Mouse (Mus musculus) ovary, postnatal 14 days (tissue): ENCODE data around the gene Myo1e.
A peak's percentile ranks its signal among the peaks of the same experiment; 100 is the strongest.

Source experiments
- DNase-seq: peaks from one replicate; pipeline ENCODE4 v3.0.0; 2022; ENCODE audit warnings: low spot score

Myo1e gene

DNA sequence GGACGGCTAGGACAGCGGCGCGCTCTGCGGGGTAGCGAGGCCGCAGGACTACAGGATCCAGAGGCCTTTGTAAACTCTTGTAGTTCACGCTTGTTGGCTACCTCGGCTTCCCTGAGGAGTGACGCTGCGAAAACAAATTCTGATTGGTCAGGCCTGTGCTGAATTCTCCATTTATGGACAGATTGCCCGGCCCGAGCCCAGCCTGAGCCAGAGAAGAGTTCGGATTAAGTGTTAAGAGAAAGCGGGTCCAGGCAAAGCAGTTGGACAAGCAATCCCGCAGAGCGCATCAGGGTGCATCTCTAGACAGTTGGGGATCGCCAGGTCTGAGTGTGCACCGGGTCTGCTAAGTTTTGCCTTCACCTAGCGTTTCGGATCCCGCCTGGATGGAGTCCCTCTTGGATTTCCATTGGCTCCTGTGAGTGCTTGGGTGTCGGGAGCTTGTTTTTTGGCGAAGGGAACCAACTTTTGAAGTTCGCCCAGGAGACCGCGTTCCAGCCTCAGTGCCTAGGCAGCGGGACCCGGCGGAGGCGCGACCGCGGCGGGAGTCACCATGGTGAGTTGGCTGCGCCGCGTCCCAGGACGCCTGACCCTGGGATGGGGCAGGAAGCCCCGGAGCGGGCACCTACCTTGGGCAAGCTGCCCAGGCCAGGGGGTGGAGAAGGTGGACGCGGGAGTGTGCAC lies at the start of gene Myo1e:
Gene Myo1e (plus strand): TSS at position 200 of the 681 bp plus-strand sequence.
- DNase-seq, result peak; percentile 79

DNA sequence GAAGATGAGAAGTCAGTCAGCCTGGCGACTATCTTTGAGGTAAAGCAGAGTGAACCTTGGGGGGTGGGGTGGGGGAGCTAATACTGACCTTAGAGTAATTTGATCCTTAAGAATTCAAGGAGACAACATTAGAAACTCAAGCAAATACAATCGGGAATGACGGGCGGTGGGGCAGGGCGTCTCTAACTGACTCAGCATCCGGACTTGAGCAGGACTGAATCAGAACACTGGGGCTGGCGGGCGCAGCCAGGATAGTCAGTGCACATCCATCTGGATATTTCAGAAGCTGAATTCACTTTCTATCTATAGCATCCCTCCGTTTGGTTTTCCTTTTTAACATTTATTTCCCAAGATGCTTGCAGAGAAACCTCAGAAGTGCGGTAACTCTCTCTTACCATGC lies 47.1 kb upstream of the Myo1e start:
- DNase-seq, result no peak

DNA sequence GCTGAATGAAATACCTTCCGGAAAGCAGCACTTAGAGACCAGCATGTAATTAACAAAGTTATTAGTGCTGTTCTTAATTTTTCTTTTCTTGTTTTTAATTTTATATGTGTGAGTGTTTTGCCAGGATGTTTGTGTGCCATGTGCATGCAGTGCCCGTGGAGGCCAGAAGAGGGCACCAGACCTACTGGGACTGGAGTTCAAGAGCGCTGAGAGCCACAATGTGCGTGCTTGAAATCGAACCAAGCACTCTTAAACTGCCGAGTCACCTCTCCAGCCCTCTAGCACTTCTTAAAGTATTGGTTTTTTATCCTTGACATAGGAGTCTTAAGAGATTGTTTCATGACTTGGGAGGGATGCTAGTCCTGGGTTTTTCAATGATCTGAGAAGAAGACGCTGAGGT lies 38.2 kb upstream of the Myo1e start:
- DNase-seq, result no peak

DNA sequence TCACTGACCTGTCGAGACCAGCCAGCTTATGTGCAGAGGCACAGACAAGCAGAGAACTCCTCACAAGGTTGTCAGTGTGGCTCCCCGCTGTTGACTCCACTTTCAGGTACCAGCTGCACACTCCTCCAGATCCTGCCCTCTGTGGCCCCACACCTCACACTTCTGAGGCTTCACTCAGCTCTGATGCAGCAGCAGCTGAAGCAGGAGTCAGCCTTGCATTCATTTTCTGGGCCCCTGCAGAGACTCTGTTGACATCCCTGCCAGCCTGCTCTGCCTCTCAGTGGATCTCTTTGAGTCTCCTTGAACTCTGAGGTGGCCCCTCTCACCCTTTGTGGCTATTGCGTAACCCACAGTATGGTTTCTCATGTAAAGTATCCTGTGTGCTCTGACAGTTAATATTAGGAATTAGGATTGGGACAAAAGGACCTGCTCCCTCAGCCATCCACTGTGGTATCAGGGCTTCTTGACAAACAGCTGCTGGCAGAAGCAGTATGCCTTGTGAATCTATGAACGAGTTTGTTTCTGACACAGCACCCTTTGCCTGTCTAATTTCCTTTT lies 32.8 kb upstream of the Myo1e start:
- no peak for DNase-seq

DNA sequence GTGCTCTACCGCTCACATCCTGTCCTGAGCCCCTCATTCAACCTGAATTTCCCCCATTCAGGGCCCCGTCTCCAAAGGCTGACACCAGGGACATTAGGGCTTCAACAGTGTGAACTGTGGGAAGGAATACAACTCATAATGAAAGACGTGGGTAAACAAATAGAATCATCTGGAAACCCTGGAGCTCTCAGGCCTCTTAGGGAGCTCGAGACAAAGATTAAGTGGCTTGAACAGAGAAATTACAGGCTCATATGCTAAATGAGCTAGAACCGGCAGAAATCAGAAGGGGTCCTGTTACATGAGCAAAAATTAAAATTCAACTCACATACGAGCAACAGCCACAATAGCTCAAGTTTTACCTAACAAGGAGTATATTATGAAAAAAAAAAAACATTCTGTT lies 32.3 kb upstream of the Myo1e start:
- no peak for DNase-seq

DNA sequence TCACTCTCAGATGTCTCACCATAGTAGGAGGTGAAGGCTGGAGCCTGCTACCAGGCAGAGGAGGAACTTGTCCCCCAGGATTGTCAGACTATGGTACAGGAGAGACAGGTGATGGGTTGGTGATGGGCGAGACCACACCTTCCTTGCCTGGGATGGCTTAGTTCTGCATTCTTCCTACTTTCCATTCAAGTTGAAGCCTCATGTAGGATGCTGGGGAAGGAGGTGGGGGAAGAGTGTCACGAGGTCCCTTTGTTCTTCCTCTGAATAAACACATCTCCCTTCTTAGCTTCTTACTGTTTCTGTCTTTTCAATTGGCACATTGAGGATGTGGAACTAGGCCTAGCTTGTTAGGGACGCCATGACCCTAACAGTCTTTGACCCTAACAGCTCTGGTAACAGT lies 30.9 kb upstream of the Myo1e start:
- DNase-seq, result no peak

DNA sequence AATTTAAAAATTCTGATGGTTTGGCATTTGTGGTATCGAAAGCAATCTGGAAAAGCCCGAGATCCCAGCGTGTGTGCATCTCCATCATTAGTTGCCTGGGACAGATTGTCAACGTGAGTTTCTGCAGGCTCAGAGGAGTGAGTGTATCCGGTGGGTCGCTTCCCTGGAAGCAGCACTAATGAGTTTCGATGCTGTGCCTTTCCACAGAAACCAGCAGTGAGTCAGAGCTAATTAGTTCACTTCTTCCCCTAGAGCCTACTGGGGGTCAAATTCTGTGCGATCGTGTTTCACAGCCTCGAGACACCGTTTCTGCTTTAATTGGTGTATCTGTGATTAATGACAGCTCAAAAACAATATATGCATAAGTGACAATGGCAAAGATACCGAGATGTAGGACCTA lies 25.4 kb upstream of the Myo1e start:
- DNase-seq, result no peak

DNA sequence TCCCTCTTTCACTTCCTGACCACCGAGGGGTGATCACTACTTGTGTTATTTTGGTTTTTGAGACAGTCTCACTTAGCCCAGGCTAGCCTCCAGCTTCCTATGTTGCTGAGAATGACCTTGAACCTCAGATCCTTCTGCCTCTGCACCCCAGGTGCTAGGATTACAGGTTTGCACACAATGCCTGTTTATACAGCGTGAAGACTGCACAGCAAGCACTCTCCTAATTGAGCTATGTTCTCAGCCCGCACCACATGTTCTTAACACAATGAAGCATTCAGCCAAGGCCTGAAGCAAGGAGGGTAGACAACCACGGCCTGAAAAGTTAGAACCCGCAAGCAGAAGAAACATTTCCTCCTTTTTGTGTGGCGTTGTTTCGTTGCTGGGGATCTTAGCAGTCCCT lies 24.5 kb upstream of the Myo1e start:
- DNase-seq, result no peak

DNA sequence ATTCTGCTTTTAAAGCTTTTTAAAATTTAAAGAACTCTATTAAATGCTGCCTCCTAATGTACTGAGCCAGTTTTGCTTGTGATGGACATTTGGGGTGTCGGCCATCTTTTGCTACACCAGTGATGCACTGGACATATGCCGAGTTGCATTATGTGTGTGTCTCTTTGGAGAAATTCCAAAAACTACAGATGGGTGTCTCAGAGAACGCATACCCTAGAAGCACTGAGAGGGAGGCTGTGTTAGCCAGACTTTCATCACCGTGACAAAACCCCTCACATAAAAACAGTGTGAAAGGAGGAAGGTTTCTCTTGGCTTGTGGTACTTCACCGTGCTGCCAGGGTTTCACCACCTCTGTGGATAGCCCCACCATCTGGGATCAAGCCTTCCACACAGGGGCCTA lies 14.8 kb upstream of the Myo1e start:
- DNase-seq, result no peak

DNA sequence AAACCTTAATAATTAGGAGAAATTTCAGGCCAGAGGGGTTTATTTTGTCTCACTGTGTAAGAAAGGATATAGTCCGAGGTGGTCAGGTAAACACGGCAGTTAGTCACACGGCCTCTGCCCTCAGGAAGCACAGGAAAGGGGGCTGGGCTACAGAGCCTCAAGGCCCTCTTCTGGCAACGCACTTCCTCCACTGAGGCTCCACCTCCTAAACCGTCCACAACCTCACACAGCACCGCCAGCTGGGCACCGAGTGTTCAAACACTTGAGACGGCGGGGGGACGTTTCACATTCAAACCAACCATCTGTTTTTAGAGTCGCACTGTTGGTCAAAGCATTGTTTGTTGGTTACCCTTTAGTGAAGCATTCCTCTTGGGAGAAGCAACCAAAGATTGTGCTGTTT lies 12.5 kb upstream of the Myo1e start:
- no peak for DNase-seq

DNA sequence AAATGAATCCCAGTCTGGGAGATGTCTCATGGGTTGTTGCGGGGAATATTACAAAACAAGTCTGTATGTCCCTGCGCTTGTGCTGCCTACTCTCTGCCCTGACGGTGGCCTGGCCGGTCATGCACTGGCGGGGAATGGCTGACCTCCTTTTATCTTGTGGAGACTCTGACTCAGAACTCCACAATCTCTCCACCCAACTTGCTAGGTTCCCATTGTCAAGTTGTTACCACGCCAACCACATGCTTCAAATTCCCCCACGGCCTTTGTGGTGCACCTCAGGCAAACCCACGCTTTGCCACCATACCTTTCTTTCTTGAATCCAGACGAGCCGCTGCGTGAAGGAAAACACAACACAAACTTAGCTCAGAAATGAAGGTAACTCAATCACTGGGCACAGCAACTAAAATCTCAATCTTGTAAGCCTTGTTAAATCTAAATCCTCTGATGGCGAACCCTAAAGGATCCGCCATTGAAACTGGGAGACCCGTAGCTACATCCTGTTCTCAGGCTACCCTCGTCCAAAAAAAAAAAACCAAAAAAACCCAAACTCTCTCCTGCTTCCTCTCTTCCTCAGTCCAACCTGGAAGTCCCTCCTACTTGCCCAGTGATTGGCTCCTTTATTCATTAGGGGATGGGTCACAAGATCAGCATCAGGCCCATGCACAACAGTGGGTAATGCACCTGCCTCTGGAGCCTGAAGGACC lies 10.0 kb upstream of the Myo1e start:
- no peak for DNase-seq

DNA sequence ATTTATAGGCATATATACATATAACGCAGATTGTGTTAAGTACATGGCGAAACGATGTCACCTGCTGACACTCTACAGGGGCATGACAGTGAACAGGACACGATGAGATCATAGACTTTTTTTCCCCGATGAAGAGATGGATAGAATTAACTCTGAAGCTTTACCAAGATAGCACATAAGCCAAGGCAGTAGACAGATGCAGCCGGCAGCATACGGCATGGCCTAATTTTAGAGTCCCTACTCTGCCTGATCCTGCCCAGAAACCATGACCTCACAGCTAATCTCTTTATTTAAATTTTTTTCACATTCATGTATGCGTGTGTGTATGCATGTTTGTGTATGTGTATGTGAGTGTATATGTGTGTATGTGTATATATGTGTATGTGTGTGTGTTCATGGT lies 9.2 kb upstream of the Myo1e start:
- DNase-seq, result no peak

DNA sequence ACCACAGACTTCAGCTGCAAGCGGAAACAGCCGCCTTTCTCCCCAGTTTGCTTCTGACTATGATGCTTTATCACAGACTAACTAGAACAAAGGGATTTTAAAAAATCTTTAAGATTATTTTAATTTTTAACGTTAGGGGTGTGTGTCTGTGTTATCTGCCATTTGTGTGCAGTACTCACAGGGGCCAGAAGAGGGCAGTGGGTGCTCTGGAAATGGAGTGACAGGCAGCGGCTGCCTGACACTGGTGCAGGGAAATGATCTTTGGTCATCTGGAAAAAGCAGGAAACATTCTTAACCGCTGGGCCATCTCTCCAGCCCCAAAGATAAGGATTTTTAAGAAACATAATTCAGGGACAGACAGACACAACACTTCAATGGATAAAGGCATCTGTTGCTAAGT lies 4.4 kb upstream of the Myo1e start:
- peak; percentile 33 for DNase-seq

DNA sequence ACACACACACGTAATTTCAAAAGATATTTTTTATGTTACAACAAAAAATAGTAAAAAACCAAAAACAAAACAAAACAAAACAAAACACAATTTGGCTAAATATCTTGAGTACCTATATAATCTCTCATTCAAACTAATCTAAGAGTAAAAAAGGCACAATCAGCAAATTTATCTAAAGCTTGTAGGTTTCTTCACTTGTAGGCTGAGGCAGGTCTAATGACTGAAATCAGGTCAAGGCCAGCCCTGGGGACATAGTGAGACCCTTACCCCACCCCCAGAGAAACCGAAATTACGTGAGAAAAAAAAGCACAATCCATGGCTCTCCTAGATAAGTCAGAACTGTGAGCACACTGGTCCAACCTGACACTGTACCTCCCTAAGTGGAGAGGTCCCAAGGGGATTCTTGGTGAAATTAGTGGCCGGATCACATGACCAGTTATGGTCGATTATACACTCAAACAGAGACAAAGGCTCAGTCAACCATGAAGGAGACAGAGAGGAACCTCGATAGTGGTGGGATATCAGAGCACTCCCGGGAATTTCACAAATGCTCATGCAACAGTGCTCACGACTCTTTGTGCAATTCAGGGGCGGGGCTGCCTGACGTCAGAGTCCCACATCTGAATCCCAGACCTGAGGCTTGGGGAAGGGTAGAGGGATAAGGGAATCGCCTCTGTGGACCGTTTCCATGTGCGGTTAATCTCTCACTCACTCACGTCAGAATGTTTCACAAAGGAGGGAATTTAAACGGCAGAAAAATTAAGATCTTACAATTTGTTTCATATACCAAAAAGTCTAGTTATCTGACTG lies 3.7 kb upstream of the Myo1e start:
- DNase-seq, result no peak

DNA sequence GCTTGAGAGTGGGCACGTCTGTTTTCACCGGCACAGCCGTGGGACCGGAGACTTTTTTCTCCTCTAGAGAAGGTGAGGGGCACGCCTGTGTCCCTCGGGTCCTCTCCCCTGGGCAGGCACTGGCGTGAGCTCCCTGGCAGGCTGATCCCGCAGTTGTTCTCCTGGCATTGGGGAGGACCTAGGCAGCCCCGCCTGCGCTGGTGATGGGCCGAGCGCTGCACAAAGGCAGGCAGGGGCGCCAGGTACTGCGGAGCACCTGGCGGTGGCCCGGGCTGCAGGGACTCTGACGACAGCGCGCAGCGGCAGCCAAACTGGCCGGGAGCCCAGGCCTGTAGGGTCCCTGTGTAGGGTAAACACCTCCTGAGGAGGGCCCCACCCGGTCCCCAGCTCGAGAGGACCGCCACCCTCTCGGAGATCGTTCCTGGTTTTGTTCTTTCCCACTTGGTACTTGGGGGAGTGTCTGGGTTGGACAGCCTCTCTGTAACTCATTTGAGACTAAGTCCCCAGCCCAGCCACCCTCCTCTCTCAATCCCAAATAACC lies 901 bp downstream of the Myo1e start:
- DNase-seq, result no peak

DNA sequence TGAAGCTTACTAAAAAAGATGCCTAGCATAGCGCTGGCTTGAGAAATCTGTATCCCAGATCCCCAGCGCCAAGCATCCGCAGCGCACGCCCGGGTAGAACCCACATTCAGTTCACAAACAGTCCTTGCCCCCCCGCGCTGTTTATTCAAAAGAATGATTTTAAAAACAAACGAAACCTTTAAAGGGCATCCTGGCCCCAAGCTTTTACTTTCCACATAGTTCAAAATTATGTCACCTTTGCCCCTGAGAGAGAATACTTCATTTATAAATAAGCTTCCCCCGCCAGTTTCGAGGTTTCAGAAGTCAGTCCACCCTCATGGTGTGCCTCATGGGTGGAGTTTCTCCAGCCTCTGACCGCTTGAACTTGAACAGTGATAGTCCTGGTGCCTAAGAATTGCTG lies 1.6 kb downstream of the Myo1e start:
- DNase-seq, result no peak

DNA sequence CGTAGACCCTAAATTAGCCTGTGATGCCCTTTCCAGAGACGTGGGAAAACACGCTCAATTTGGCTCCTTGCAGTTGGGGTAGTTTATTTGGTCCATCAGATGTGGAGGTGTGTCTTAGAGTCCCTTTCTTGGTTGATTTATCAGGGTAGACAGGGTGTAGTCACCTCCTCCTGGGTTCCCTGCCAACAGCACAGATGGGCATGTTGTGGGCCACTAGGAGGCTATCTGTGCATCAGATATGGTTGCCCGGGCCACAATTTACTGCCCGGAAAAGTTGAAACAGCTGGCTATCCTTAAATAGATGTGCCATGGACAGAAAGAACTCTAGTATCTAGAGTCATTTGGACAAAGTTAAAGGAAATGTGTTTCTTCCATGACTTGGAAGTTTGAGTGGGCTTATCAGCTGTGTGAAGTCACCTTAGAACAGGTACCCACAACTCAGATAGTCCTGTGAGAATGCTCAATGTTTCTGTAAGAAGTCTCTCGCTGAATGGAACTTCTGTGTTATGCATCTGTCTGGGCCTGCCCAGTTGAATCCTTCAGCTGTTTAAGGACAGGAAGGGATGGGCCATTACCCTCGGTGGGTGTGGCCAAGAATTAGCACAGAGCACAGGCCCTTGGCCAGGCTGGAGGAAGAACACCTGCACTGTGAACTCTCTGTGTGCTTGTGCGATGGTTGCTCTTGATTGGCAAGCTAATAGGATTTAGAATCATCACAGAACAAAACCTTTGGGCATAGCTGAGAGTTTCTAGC lies 2.3 kb downstream of the Myo1e start:
- no peak for DNase-seq

DNA sequence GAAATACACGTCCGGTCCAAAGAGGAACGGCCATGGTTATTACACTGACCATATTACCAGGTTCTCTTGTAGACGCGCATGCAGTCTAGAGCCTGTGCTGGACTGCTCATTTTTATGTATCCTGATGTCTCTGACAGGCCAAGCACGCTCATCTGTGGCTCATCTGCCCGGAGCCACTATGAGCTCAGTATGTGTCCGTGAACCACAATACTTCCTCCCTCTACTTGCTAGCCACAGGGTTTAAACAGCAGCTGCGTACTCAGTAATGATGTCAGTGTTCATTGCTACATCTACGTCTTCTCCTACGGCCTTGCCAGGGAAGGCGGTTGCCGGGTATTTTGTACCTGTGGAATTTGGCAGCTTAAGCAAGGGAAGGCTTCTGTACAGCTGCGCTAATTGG lies 4.5 kb downstream of the Myo1e start:
- no peak for DNase-seq

DNA sequence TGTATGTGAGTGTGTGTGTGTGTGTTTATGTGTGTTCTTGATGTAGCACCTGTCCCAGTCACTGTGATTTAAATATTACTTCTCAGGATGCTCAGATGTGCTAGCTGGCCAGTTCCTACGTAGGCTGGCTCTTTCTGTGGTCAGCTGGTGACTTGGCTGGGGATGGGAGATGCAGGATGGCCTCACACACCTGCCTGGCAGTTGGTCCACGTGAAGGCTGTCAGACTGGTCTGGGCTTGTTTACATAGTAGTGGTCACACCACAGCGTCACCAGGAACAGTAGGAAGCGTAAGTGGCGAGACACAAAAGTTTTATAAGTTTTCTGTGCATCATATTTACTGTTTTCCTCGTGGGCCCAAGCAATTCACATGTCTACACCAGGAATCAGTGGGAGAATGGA lies 9.4 kb downstream of the Myo1e start:
- no peak for DNase-seq

DNA sequence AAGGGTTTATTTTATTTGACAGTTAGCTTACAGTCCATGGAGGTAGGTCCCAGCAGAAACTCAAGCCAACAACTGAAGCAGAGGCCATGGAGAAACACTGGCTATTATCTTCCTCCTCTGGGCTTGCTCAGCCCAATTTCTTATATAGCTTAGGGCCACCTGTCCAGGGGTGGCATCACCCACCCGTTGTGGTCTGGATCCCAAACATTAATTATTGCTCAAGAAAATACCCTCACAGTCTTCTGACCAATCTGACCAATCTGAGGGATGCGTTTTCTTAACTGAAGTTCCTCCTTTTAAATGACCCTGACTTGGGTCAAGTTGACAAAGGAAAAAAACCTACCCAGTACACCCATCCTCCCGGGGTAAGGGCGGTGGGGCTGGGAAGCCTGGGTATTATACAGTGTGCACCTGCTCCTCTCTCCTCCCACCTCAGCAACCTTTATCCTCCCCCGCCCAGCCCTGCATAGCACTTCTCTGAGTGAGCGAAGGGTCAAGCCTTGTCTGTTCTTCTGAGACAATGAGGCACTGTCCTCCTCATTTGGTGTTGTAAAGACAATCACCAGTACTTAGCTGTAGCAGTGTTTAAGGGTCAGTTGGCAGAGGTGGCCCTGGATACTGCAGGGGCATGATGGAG lies 12.3 kb downstream of the Myo1e start:
- DNase-seq, result no peak

DNA sequence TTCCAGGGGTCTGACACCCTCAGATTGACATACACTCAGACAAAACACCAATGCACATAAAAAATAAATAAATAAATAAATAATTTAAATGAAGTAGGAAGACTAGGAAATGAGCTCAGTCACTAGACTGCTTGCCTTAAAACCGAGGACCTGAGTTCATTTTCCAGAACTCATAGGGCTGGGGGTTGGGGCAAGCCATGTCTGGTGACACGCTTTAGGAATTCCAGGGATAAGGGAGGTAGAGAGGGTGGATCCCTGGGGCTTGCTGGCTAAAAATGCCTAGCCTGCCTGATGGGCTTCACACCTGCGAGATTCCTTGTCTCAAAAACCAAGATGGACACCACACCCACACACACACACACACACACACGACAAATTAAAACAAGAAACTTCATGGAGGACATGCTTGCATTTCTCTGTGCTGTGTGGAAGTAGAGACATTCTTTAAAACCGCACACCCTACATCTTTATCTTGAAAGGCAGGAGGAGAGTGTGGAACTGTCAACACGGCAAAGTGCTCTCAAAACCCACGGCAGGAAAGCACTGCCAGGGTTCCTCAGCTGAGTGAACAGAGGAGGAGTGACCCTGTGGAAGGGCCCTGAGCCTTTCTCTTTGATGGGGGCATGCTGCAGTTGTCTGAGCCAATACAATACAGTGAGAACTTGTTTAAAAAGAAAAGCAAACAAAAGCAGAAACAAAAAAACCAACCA lies 13.5 kb downstream of the Myo1e start:
- DNase-seq, result no peak
